Mouse (Mus musculus): ENCODE results near the gene Mum1.
"Not testable (repeated sequence)": the region's sequence is repeated elsewhere in the genome, so short reads cannot be mapped to it uniquely, and the experiment has no call there.

Mum1 gene

DNA sequence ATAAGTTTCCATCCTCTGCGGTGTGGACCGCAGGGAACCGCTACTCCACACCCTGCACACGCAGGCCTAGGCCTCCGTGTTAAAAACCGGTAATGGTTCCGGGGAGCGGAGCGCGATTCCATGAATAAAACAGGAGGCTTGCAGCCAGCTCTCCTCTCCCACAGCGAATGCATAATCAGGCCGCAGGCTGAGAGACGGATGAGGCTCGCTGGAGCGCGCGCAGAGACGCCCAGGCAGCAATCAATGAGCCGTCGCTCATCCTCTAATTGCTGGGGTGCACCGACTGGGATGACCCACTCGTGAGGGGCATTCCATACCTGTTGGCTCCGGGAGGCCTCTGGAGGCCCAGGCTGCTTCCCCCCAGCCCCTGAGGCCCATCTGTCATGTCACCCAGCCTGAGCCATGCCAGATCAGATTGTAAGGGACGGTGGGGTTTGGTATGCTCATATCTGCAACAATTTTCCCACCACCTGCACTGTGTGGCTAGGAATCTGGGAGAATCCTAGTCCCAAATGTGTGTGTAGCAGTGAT lies 17.3 kb upstream of the Mum1 start:
- DNase-seq, result no peak

DNA sequence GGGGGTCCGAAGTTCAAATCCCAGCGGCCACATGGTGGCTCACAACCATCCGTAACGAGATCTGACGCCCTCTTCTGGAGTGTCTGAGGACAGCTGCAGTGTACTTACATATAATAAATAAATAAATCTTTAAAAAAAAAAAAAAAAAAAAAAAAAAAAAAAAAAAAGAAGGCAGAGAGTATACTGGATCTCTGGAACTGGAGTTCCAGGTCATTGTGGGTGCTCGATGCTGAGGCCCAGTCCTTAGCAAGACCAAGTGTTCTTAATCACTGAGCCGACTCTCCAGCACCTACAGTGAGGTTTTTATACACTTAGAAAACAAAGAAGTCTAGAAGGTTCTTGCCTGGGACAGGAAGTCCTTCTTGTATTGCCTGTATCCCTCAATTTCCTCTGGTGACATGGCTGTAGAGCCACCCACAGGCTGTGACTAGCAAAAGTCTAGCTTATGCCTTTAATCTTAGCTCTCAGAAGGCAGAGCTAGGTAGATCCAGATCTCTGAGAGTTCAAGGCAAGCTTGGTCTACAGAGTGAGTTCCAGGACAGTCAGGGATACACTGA lies 14.6 kb upstream of the Mum1 start:
- DNase-seq, result not testable (repeated sequence)

DNA sequence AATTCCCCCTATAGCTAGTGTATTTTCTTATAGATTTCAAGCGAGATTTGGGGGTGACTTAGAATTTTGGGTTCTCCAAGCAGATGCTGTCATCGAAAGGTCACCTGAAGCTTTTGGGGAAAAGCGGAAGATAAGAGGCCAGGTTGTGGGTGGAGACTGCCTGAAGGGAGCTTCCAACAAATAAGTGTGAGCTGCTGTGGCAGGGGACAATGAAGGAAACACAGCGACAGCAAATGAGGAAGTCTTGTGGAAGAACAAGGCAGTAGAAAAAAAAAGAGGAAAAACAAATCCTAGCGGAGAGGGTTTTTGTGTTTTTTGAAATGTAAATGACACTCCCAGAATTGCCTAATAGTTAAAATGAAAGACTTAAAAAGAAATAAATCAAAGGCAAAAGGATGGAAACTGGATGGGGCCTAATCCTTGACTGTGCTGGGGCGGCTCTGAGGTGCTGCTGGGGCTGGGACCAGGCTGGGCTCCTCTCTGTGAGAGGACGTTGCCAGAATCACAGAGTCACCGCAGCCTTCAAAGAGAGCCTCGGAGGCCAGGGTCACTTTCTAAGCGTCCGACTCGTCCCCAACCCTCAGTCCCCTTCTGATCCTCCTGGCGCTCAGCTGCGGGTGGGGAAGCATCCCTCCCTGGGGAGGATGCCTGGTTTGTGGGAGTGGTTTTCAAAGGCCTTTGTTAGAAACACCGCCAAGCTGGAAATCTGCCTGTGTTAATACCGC lies 11.0 kb upstream of the Mum1 start:
- no peak for DNase-seq

DNA sequence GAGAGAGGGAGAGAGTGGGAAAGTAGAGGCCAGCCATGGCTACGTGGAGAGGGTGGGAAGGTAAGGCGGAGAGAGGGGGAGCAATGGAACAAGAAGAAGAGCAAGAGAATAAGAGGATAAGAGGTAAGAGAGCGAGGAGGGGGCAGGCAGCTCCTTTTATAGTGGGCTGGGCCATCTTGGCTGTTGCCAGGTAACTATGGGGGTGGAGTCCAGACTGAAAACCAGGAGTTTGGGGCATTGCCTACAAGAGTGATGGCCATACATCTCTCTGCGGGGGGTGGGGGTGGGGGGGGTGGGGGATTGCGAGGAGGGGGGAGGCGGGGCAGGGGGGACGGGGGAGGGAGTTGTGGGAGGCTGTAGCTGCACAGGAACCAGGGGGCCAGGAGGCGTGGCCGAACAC lies 5.6 kb upstream of the Mum1 start:
- no peak for DNase-seq

DNA sequence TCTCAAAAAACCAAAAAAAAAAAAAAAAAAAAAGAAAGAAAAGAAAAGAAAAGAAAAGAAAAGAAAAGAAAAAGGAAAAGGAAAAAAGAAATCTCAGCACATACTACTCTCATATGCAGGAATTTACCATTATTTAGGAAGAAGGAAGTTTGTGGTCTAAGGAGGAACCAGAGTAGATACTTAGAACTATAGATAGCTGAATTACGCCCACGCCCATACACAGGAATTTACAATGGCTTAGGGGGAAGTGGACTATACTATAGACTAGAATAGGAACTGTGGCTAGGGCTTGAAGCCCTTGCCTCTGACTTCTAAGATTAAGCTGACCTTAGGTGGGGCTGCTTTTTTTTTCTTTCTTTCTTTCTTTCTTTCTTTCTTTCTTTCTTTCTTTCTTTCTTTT lies 3.1 kb upstream of the Mum1 start:
- not testable (repeated sequence) for DNase-seq

DNA sequence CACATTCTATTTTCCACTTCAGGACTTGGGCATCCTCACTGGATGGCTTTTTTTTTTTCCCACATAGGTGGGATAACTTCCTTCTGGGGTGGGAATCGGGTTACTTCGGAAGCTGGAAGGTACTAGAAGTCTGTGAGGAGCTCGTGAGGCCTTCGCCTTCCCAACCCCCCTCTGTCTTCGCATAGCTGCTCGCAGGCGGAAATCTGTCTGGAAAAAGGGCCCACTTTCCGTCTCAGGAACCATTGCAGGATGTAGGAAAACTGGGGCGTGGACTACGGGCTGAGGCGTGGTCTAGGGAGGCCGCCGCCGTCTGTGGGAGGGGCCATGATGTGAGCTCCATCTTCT lies 191 bp upstream of the Mum1 start:
- no peak for DNase-seq

DNA sequence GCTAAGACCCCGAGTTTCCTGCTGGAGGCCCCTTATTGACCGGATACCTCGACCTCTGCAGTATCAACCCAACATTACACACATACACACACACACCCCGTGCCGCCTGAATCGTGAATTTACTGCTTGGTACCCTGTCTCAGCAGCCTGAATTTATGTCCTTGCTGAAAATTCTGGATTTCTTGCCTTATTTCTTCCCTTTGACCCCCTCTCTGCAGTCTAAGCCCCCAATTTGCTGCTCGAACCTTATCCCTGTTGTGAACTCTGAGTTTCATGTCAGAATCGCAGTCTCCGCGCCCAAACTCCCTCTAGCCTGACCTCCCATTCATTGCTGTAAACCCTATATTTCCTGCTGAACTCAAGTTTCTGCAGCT lies 919 bp downstream of the Mum1 start:
- DNase-seq, result no peak

DNA sequence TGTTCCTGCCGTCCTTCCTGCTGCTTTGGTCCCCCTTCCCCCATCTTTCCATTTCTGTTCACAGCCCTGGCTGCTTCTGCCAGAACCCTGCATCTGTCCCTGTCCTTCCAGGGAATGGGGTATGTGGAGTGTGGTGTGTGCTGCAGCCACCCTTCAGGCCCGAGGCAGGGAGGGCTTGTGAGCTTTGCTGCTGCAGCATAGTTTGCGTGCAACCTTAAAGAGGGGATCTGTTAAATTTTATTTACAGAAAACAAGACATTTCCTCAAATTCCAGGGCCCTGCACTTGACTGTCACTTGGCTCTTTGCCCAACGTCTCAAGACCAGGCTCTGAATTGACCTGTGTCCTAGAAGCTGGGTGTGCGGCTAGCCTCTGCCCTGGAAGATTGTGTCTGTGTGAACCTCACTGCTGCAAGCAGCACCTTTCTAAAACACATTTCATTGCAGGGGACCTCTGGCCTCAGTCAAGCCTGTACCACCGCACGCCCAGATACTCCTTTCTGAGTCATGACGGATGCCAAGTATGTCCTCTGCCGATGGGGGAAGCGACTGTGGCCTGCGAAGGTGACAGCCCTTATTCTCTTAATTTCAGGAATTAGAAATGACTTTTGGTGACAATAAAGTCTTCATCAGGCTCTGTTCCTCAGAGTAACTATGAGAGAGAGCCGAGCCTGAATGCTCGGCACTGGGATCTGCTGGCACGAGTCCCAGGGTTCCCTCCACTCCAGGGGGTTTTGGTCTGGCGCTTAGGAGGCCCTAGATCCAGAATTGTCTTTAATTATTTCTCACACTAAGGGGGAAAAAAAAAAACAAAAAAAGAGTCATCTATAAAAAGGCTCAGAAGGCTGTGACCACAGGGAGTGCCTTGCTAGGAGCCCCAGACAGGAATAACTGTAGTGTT lies 1.9 kb downstream of the Mum1 start:
- DNase-seq, result no peak

DNA sequence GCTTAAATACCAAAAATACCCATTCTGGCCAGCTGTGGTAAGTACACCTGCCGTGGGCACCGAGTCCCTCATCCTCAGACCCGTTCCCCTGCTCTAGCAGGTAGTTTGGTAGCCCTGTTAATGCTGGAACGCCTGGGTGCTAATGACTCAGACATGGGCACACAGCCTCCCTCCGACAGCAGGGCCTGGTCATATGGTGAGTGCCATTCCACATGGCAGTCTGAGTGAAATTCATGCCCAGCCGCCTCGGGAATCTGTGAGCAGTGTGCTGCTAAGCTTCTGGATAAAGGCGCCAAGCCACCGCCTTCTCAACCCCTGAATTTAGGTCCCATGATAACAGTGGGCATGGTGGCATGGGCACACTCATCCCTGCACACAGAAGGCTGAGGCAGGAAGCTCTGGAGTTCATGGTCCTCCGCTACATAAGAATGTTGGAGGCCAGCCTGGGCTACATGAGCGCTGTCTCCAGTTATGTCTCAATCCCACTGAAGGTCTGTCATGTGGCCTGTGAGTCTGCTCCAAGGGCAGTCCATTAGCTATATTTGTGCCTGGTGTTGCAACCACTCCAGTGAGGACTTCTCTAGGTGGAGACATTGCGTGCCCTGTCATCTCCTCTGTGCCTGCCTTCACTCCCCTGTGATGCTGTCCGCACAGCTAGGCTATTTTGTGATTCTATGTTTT lies 10.1 kb downstream of the Mum1 start:
- no peak for DNase-seq

DNA sequence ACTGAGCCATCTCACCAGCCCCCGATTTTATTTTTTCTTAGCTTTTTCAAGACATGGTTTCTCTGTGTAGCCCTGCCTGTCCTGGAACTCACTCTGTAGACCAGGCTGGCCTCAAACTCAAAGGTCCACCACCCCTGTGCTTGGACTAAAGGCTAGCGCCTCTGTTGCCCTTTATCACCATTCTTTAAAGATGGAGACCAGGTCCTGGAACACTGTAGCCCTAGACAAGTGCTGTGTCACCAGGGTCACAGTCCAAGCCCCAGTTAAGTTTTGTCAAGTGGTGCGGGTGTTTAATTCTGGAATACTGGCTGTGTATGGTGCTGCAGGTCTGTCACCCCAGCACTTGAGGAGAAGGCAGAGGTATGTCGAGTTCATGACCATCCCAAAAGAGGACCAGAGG lies 10.8 kb downstream of the Mum1 start:
- DNase-seq, result no peak

DNA sequence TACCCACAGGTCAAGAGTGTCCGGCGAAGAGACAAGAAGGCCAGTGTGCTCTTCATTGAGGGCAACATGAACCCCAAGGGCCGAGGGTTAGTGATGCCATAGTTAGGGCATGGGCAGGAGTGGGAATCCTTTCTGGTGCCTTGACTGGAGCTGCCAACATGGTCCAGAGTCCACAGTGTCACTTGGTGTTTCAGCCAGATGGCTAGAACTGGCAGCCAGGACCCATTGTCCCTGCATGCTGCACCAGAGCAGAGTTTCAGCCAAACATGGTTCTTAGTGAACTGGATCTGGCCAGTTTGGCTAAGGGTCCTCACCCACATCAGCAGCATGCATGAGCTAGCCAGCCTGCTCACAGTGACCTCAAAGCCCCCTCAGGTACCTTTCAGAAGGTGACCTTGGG lies 12.1 kb downstream of the Mum1 start:
- DNase-seq, result no peak

DNA sequence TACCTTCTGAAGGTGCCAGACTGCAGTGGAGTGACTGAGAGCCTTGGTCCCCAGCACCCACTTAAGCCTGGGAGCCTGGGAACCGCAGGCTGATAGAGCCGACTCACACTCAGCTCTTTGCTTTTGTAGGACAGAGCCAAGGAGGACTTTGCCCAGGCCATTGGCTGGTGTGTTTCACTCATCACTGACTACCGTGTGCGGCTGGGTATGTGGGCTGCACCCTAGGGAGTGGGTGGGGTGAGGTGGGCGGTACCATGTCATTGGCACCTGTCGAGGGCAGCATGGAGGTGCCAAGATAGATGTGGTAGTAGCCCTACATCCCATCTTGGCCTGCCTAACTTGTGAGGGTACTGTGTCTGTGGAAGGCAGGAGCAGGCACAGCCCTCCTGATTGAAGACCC lies 13.6 kb downstream of the Mum1 start:
- no peak for DNase-seq

DNA sequence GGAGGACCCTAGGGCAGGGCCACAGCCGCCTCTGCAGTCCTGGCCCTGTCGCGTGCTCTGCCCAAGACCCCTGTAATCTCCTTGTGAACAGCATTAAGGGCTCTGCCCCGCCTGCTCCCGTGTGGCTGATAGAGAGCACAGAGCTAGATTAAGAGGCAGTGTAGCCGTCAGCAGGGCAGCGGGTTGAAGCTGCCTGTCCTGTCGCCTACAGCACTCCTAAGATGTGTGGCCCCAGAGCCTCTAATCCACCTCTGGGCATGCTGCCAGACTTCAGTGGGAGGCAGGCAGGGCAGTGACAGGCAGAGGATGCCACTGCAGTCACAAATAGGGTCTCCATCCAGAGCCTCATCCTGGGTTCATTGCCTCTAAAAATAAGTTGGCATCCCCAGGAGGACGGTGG lies 15.9 kb downstream of the Mum1 start:
- no peak for DNase-seq

DNA sequence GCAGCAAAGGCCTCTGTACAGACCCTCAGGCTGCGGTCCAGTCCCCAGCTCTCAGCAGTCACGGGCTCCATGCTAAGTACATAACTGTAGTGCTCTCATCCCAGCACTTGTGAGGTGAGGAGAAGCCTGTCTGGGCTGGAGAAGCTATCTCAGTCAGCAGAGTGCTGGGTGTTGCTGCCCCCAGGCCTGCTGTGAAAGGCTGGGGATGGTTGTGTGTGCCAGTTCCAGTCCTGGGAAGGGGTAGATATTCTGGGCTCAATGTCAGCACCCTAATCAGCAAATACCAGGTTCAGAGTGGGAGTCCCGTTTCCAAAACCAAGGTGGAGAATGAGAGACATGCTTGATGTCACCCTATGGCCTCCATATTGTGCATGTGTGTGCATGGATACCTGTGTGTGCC lies 16.4 kb downstream of the Mum1 start:
- no peak for DNase-seq

DNA sequence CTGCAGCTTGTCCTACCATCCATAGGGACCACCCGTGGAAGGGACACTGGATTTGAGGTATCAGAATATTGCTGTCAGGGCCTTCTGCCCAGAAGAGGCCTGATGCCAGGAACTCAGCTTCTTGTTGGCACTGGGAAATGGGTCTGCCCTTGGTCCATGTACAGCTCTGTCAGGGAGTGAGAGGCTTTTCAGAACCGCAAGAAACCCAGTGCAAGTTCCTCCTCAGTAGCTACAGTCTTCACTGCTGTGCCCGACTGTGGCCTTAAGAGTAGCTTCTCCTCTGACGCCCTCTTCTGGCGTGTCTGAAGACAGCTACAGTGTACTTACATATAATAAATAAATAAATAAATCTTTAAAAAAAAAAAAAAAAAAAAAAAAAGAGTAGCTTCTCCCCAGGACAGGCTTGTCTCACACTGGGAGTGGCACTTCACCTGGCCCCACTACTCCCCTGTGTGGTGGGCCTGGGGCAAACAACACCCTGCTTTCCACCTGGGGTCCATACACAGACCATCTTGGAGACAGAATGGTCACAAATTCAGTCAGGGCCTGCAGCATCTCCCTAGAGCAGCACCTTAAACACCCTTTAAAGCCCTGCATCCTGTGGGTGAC lies 18.7 kb downstream of the Mum1 start:
- no peak for DNase-seq

DNA sequence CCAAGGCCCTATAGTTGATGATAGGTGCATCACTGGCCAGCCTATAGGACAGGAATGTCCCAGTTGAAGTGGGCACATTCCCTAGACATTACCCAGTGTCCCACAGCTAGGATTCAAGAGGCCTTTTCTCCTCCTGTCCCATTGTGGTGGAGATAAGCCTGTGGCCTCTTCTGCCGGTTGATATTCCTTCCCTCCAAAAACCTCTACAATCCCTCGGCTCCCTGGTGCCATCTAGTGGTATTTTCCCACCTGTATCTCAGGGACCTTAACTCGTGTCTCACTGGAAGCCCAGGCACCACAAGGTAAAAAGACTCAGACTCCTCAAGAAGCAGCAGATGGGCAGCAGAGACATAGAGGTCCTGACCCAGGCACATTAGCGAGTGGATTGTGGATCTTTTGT lies 19.4 kb downstream of the Mum1 start:
- peak; percentile 89 for DNase-seq

DNA sequence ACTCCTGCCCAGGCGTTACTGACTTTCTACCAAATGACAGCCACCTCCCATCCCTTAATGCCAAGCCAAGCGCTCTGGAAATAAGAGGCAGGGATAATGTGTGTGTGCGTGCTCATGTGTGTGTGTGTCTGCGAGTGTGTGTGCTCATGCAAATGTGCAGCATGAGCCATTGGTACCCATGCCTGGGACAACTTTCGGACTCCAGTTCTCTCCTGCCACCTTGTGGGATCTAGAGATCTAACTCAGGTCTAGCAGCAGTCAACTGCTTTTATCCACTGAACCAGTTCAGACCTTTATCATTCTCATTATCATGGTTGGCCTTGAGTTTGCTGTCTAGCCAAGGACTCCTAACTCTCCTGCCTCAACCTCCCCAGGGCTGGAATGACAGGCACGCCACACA lies 21.6 kb downstream of the Mum1 start:
- no peak for DNase-seq

DNA sequence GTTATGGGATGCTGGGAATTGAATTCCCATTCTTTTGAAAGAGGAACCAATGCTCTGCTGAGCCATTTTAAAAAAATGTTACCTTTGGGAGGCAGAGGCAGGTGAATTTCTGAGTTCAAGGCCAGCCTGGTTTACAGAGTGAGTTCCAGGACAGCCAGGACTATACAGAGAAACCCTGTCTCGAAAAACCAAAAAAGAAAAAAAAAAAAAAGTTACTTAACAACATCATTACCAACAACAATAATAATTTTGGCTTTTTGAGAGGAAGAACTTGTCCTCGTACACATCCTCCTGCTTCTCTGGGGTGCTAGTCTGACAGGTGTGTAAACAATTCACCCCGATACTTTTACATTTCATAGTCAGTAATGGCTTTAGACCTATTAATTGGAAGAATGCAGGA lies 22.2 kb downstream of the Mum1 start:
- not testable (repeated sequence) for DNase-seq

DNA sequence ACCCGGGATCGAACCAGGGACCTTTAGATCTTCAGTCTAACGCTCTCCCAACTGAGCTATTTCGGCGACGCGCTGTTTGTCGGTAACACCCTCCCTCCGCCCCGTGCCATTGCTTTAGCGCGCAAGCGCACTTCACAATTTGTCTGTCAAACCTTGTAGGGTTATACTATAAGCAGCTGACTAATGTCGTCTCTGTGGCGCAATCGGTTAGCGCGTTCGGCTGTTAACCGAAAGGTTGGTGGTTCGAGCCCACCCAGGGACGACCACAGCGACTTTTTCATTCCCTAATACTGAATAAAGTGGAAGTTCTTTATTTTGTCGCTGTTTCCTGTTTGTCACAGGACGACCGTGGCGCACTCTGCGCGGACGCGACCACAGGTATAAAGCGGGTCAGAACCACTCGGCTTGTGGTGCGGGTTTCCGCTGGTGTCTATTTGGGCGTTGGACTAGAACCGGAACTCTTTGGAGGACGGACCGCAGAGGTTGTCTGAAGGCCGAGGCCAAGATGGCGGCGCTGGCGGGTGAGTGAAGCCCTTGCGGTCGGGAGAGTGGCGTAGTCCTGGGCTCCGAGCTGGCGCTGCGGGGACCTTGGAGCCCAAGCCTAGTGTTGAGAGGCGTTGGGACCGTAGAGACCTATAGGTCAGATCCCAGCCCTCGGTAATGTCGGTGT lies 22.9 kb downstream of the Mum1 start, which contains the start of gene Ndufs7:
Gene Ndufs7 (plus strand): TSS at position 151 of the 670 bp plus-strand sequence.
- DNase-seq, result peak; percentile 98

DNA sequence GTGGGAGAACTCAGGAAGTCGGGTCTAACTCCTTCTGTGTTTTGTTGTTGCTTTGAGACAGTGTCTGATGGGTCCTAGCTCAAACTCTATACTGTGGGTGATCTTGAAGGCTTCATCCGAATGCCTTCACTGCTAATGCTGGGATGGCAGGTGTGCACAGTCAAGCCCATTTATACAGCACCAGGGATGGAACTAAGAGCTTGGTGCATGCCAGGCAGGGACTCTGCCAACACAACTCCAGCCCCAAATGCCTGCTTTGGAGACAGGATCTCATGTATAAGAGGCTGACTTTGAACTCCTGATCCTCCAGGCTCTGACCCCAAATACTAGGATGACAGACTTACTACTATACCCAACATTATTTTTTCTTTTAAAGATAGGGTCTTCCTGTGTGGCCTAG lies 23.8 kb downstream of the Mum1 start:
- no peak for DNase-seq

DNA sequence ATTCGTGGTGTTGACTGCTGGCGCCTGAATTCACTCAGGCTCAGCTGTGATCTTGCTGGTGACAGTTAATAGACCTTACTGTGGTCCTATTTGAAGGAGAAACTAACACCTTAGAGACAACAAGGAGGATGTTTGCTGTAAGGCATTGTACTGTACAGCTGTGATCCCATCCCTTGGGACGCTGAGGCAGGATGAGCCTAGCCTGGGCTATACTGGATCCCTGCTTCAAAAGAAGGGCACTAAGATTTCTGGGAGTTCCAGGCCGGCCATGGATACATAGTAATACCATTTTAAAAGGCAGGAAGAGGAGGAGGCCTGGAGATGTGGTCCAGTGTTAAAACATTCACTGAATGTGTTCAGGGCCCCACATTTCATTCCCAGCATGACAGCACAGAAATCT lies 24.3 kb downstream of the Mum1 start:
- DNase-seq, result no peak

DNA sequence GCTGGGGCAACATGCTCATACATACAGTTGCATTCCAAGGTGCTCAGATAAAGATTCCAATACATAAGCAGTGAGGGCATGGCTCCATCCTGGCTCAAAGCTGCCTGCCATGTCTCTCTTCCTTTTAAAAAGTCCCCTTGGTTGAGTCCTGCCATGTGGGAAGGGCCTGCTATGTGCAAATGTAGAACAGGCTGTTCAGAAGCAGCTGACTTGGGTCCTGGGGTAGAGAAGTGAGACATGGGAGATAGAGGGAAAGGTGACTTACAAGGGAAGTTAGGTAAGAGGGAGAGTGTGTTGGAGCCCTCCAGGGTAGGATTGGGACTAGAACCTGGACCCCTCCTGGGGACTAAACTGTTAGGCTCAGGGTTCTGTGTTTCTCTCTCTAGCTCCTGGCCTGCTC lies 25.8 kb downstream of the Mum1 start:
- no peak for DNase-seq
